Mouse (Mus musculus): ENCODE results near the gene Stil. TPM values are rescaled to one million over a fixed set of nuclear protein-coding genes. Genes with fewer than 3 reads are reported as not detected.
A peak's percentile ranks its signal among the peaks of the same experiment; 100 is the strongest.

Stil gene
- polyA plus RNA-seq, 1 experiment from 2014 or later, result 7.2 TPM

- Histone ChIP-seq H3K27ac (ENCODE audit: low read length) (no peak overlapping the region), H3K27me3 (replicated peaks; ENCODE audit: control insufficient read depth, insufficient read depth, low read length) (no peaks in the 10 kb centered on the region), H3K9ac (ENCODE audit: low read depth, low read length) (no peak overlapping the region), H3K4me2 (ENCODE audit: low read depth, low read length) (no peak overlapping the region), H3K36me3 (ENCODE audit: control insufficient read depth, insufficient read depth, low read length) (no peaks in the 10 kb centered on the region), H3K9me3 (ENCODE audit: control insufficient read depth, low read length) (no peaks in the 10 kb centered on the region), H3K4me1 (ENCODE audit: control insufficient read depth, insufficient read depth, low read length) (peaks cover 2% of the 10 kb centered on the region; the same call in 1 of the 2 replicates), H3K4me3 (ENCODE audit: low read length) (no peak overlapping the region)
- ATAC-seq, result no peak
- 83% methylated on average over 1 of the region's 1 CpGs for WGBS
Measured at GRCm38 (mm10) chr4:114983020-114983419, 16.9 kb upstream of the Stil start.

GRCm38 (mm10) chr4:114986211-114986590 is 13.8 kb upstream of the Stil start:
- no peaks in the 10 kb centered on the region for H3K27me3 ChIP-seq (replicated peaks; ENCODE audit: control insufficient read depth, insufficient read depth, low read length)
- H3K9me3 ChIP-seq (ENCODE audit: control insufficient read depth, low read length), result no peaks in the 10 kb centered on the region
- no peaks in the 10 kb centered on the region; the same call in 1 of the 2 replicates for H3K4me1 ChIP-seq (ENCODE audit: control insufficient read depth, insufficient read depth, low read length)
- H3K27ac ChIP-seq (ENCODE audit: low read length), result peak overlapping the region; percentile 100
- peak overlapping the region; percentile 67 for H3K4me2 ChIP-seq (ENCODE audit: low read depth, low read length)
- no peak; the same call in 1 of the 2 replicates for ATAC-seq
- WGBS, result under 1% methylated on average over 8 of the region's 8 CpGs
- peak overlapping the region; percentile 78 for H3K4me3 ChIP-seq (ENCODE audit: low read length)
- H3K36me3 ChIP-seq (ENCODE audit: control insufficient read depth, insufficient read depth, low read length), result no peaks in the 10 kb centered on the region
- peak overlapping the region; percentile 89 for H3K9ac ChIP-seq (ENCODE audit: low read depth, low read length)

DNA sequence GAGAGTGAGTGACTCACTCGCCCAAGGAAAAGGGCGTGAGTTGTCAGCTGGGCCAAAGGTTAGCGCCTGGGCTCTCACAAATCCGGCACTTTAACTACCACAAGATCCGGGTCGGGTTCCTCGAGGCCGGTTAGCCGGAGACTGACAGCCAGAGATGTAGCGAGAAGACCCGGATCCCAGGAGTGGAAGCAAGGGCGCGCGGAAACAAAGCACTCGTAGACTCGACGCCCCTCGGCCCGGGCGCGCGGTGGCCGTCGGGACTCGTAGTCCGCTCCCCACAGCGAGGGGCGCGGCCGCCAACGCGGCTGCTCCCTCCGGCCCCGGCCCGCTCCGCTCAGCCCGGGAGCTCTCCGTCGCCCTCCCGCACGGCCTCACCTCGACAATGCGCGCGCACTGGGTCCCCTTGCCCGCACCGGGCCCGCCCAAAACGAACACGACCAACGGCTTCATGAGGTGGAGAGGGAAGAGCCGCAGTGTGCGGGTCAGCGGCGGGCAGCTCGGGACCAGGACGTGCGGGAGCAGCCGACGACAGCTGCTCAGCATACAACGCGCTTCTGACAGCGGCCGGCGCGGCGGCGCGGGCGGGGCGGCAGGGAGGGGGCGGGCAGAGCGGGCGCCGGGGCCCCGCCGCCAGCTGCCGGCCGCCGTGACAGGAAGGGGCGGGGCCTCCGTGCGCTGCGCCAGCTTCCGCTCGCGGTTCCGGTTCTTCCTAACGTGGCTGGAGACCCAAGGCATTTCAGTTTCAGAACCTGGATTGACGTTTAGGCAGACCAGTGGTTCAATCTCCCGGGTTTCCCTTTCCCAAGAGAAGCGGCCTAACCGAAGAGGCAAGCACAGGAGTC is 13.1 kb upstream of the Stil start, which contains the start of gene Cmpk1:
Cmpk1 (minus strand) TSS at position 651 of the 842 bp plus-strand sequence.
- peak within 1 kb of the TSS; percentile 67 for H3K4me2 ChIP-seq (ENCODE audit: low read depth, low read length)
- peak; percentile 96 for ATAC-seq
- H3K4me1 ChIP-seq (ENCODE audit: control insufficient read depth, insufficient read depth, low read length), result no peaks in the 10 kb centered on the region; the same call in 1 of the 2 replicates
- under 1% methylated on average over 84 of the region's 93 CpGs for WGBS
- H3K36me3 ChIP-seq (ENCODE audit: control insufficient read depth, insufficient read depth, low read length), result no peaks in the 10 kb centered on the region
- no peaks in the 10 kb centered on the region for H3K9me3 ChIP-seq (ENCODE audit: control insufficient read depth, low read length)
- no peaks in the 10 kb centered on the region for H3K27me3 ChIP-seq (replicated peaks; ENCODE audit: control insufficient read depth, insufficient read depth, low read length)
- peak within 1 kb of the TSS; percentile 100 for H3K27ac ChIP-seq (ENCODE audit: low read length)
- peak within 1 kb of the TSS; percentile 89 for H3K9ac ChIP-seq (ENCODE audit: low read depth, low read length)
- peak within 1 kb of the TSS; percentile 78 for H3K4me3 ChIP-seq (ENCODE audit: low read length)

GRCm38 (mm10) chr4:114994218-114994617 is 5.7 kb upstream of the Stil start:
- H3K9ac ChIP-seq (ENCODE audit: low read depth, low read length), result no peak overlapping the region
- H3K4me1 ChIP-seq (ENCODE audit: control insufficient read depth, insufficient read depth, low read length), result no peaks in the 10 kb centered on the region
- no peak overlapping the region for H3K27ac ChIP-seq (ENCODE audit: low read length)
- H3K4me3 ChIP-seq (ENCODE audit: low read length), result no peak overlapping the region
- no peaks in the 10 kb centered on the region for H3K36me3 ChIP-seq (ENCODE audit: control insufficient read depth, insufficient read depth, low read length)
- no peak overlapping the region for H3K4me2 ChIP-seq (ENCODE audit: low read depth, low read length)
- WGBS, result 93% methylated on average over 3 of the region's 3 CpGs
- no peaks in the 10 kb centered on the region for H3K9me3 ChIP-seq (ENCODE audit: control insufficient read depth, low read length)
- H3K27me3 ChIP-seq (replicated peaks; ENCODE audit: control insufficient read depth, insufficient read depth, low read length), result no peaks in the 10 kb centered on the region
- no peak for ATAC-seq

GRCm38 (mm10) chr4:114997051-114997450 is 2.9 kb upstream of the Stil start:
- peaks cover 10% of the 10 kb centered on the region for H3K4me1 ChIP-seq (ENCODE audit: control insufficient read depth, insufficient read depth, low read length)
- ATAC-seq, result no peak
- H3K9ac ChIP-seq (ENCODE audit: low read depth, low read length), result no peak overlapping the region
- H3K27me3 ChIP-seq (replicated peaks; ENCODE audit: control insufficient read depth, insufficient read depth, low read length), result no peaks in the 10 kb centered on the region
- H3K9me3 ChIP-seq (ENCODE audit: control insufficient read depth, low read length), result no peaks in the 10 kb centered on the region
- H3K4me3 ChIP-seq (ENCODE audit: low read length), result no peak overlapping the region
- H3K36me3 ChIP-seq (ENCODE audit: control insufficient read depth, insufficient read depth, low read length), result no peaks in the 10 kb centered on the region
- H3K27ac ChIP-seq (ENCODE audit: low read length), result no peak overlapping the region
- WGBS, result 58% methylated on average over 3 of the region's 3 CpGs
- no peak overlapping the region for H3K4me2 ChIP-seq (ENCODE audit: low read depth, low read length)

GRCm38 (mm10) chr4:114999445-114999772 is 550 bp upstream of the Stil start:
- Histone ChIP-seq H3K4me2 (ENCODE audit: low read depth, low read length) (peak overlapping the region; percentile 72), H3K27ac (ENCODE audit: low read length) (peak overlapping the region; percentile 96), H3K9ac (ENCODE audit: low read depth, low read length) (peak overlapping the region; percentile 71), H3K4me1 (ENCODE audit: control insufficient read depth, insufficient read depth, low read length) (peaks cover 10% of the 10 kb centered on the region), H3K9me3 (ENCODE audit: control insufficient read depth, low read length) (no peaks in the 10 kb centered on the region), H3K27me3 (replicated peaks; ENCODE audit: control insufficient read depth, insufficient read depth, low read length) (no peaks in the 10 kb centered on the region), H3K36me3 (ENCODE audit: control insufficient read depth, insufficient read depth, low read length) (no peaks in the 10 kb centered on the region), H3K4me3 (ENCODE audit: low read length) (peak overlapping the region; percentile 86)
- ATAC-seq, result peak; percentile 52
- 6% methylated on average over 9 of the region's 9 CpGs for WGBS

DNA sequence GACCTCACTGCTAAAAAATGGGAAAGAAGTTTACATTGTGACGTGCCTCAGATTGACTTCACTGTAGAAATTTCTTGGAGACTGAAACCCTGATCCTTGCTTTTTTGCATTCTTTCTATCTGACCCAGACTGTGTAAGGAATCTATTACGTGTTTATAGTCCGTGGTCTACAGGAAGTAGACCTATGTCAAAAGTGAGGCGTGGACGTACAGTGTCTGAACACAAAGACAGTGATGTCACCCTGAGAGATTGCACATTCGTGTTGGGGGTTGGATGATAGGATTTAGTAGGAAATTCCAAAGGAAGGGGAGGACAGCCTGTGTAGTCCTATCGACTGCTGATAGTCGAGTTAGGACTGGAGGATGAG is 453 bp downstream of the Stil start:
- H3K27me3 ChIP-seq (replicated peaks; ENCODE audit: control insufficient read depth, insufficient read depth, low read length), result no peaks in the 10 kb centered on the region
- no peaks in the 10 kb centered on the region for H3K9me3 ChIP-seq (ENCODE audit: control insufficient read depth, low read length)
- H3K9ac ChIP-seq (ENCODE audit: low read depth, low read length), result peak overlapping the region; percentile 80
- H3K36me3 ChIP-seq (ENCODE audit: control insufficient read depth, insufficient read depth, low read length), result no peaks in the 10 kb centered on the region
- H3K4me1 ChIP-seq (ENCODE audit: control insufficient read depth, insufficient read depth, low read length), result peaks cover 10% of the 10 kb centered on the region
- H3K4me2 ChIP-seq (ENCODE audit: low read depth, low read length), result peak overlapping the region; percentile 63
- WGBS, result under 1% methylated on average over 8 of the region's 8 CpGs
- peak overlapping the region; percentile 86 for H3K4me3 ChIP-seq (ENCODE audit: low read length)
- H3K27ac ChIP-seq (ENCODE audit: low read length), result peak overlapping the region; percentile 85
- ATAC-seq, result peak; percentile 50

- ATAC-seq, result no peak
- 93% methylated on average over 3 of the region's 3 CpGs for WGBS
- no peak overlapping the region for H3K9ac ChIP-seq (ENCODE audit: low read depth, low read length)
- no peaks in the 10 kb centered on the region for H3K4me1 ChIP-seq (ENCODE audit: control insufficient read depth, insufficient read depth, low read length)
- H3K27me3 ChIP-seq (replicated peaks; ENCODE audit: control insufficient read depth, insufficient read depth, low read length), result no peaks in the 10 kb centered on the region
- no peak overlapping the region for H3K27ac ChIP-seq (ENCODE audit: low read length)
- H3K9me3 ChIP-seq (ENCODE audit: control insufficient read depth, low read length), result no peaks in the 10 kb centered on the region
- H3K4me2 ChIP-seq (ENCODE audit: low read depth, low read length), result no peak overlapping the region
- H3K36me3 ChIP-seq (ENCODE audit: control insufficient read depth, insufficient read depth, low read length), result no peaks in the 10 kb centered on the region
- H3K4me3 ChIP-seq (ENCODE audit: low read length), result no peak overlapping the region
Measured at GRCm38 (mm10) chr4:115014276-115014675, 14.3 kb downstream of the Stil start.

DNA sequence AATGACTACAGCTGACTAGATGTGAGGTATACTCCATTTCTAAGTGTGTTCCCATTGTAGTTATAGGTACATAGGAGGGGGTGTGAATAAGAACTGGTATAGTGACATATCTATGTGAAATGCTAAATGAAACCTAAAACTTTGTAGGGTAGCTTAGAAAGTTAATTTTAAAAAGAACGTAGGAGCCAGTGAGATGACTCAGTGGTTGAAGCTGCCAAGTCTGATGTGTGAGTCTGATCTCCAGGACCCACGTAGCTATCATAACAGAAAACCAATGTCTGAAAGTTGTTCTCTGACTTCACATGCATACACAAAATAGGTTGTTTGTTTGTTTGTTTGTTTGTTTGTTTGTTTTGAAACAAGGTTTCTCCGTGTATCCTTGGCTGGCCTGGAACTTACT is 20.0 kb downstream of the Stil start:
- H3K36me3 ChIP-seq (ENCODE audit: control insufficient read depth, insufficient read depth, low read length), result 0 out of 2 replicates have a peak, but pooled peaks cover 2% of the 10 kb centered on the region
- H3K4me1 ChIP-seq (ENCODE audit: control insufficient read depth, insufficient read depth, low read length), result no peaks in the 10 kb centered on the region
- 91% methylated on average over 3 of the region's 3 CpGs for WGBS
- H3K27me3 ChIP-seq (replicated peaks; ENCODE audit: control insufficient read depth, insufficient read depth, low read length), result no peaks in the 10 kb centered on the region
- H3K4me3 ChIP-seq (ENCODE audit: low read length), result no peak overlapping the region
- H3K9me3 ChIP-seq (ENCODE audit: control insufficient read depth, low read length), result no peaks in the 10 kb centered on the region
- H3K27ac ChIP-seq (ENCODE audit: low read length), result no peak overlapping the region
- no peak overlapping the region for H3K9ac ChIP-seq (ENCODE audit: low read depth, low read length)
- H3K4me2 ChIP-seq (ENCODE audit: low read depth, low read length), result no peak overlapping the region
- ATAC-seq, result no peak

Data from intestine, embryonic 16.5 days (tissue).